Mouse (Mus musculus) frontal cortex, adult 2 months (tissue): ENCODE results near the gene Pla2g2f. TPM values are rescaled to one million over a fixed set of nuclear protein-coding genes. Genes with fewer than 3 reads are reported as not detected.
A peak's percentile ranks its signal among the peaks of the same experiment; 100 is the strongest.

Experiments
- DNase-seq, 2 experiments: peaks; one replicate each; pipeline ENCODE4 v3.0.0; 2022; ENCODE audit warnings: low spot score in 1 of 2; ENCODE audit errors: extremely low spot score in 1 of 2
- polyA plus RNA-seq: library from polyadenylated mRNA; depleted of rRNA; stranded (reverse); fragments of >200 nt; gene quantifications from 2 replicates; pipeline ENCODE4 v1.2.3, GENCODE M21; 2012

Pla2g2f gene
- polyA plus RNA-seq, 1 experiment = 0.08 TPM

DNA sequence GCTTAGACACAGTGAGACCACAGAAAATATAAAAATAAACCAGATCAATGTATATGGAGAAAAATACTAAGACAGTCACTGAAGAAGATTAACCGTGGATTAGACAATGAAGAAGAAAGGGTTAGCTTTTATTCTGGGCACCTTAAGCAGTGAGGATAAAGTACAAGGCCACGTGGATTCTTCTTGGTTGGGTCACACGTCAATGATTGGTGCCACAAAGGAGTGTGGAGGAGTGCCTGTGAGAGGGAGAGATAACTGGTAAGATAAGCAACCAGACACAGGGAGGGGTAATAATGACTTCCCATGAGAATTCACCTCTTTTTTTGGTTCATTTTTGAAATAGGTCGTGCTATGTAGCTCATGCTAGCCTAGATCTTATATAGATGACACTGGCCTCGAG lies 15.0 kb upstream of the Pla2g2f start:
- DNase-seq = no peak

DNA sequence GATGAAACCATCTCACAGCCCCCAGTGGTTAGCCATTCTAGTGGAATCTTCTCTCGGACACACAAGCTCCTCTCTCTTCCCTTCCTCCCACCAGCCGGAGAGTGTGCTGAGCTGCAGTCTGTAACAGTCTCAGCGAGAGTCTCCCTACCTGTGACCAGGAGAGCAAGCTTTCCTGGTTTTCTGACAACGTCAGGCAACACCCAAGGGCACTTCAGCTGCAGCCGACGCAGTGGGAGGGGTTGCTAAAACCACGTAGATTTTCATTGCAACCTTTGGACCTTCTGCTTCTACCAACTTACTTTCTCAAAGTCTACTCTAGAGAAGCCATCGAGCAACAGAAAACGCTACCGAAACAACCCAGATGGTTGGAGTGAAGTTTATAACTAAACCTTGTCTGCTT lies 14.5 kb upstream of the Pla2g2f start:
- DNase-seq = no peak

DNA sequence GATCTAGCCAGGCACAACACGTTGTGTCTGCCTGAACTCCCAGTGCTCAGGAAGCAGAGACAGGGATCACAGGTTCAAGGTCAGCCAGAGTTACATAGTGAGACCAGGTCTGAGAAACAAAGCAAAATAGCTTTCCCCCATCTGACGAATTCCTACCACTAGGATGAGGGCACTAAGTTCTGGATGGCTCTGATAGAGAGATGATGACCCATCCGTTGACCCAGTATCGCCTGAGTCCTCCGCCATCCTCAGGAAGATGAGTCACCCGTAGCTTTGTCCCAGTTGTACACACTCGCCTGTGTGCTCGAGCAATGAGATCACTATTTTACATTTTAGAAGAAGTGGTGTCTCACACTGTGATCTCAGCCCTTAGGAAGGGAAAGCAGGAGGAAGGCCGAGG lies 4.8 kb upstream of the Pla2g2f start:
- no peak for DNase-seq

DNA sequence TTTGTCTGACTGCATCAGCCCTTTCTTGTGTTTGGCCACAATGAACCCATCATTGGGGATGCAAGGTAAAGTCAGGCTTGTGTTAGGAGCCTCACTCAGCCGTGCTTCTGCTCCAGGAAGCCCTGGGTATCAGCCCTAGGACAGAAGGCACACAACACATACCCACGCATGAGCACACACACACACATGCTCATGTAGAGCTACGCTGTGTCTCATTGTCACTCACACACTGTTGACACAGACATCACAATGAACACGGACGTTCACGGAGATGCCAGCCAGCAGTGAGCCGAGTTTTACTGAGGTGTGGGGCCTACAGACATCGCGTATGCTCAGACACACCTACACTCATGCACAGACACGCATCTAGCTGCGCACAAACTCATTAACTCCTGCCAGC lies 1.4 kb downstream of the Pla2g2f start:
- DNase-seq = no peak

DNA sequence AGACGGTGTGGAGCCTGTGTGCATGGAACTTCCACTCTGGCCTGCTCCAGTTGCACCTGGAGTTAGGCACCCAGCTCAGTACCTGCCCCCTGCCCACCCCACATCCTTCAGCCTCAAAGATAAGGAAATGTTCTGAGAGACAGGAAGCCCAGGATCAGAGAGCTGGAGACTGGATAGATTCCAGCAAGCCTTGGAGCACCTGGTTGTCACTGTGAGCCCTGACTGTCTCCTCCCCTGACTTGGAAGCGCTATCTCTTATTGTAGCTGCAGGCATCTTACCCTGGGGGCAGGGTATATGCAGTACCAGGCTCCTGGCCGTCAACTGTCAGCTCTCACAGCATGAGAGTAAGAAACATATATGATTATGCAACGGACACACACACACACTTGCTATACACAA lies 2.0 kb downstream of the Pla2g2f start:
- DNase-seq = no peak

DNA sequence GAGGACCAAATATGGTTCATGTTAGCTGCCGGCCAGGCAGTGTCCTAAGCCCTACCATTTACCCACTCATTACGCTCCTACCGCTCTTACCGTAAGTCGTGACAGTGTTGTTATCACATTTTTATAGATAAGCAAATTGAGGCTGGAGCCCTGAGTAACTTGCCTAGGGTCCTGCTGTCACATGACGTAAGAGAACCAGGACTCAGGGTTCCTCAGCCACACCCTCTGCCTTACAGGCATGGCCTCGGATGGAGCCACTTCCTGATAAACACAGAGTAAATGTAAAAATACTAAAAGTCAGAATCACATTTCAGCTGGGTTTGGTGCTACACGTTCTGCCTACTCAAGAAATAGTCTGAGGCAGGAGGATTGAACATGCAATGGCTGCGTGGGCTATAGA lies 3.0 kb downstream of the Pla2g2f start:
- no peak for DNase-seq

DNA sequence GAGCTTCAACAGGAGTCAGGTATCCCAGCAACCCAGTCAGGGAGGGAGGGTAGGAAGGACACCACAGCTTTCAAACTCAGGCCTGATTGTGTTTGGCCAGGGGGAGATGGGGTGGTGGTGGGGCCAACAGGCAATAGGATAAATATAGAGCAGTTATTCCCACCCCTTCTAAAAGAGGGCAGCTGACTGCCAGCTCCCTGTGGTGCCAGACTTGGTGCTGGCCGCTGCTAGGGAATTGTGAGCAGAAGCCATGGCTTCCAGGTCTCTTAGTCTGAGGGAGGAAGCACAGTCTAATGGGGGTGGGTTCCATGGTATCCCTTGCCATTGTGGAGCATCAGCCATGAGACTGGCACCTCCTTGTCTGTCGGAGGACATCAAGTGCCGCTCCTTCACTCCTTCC lies 3.8 kb downstream of the Pla2g2f start:
- DNase-seq = no peak

DNA sequence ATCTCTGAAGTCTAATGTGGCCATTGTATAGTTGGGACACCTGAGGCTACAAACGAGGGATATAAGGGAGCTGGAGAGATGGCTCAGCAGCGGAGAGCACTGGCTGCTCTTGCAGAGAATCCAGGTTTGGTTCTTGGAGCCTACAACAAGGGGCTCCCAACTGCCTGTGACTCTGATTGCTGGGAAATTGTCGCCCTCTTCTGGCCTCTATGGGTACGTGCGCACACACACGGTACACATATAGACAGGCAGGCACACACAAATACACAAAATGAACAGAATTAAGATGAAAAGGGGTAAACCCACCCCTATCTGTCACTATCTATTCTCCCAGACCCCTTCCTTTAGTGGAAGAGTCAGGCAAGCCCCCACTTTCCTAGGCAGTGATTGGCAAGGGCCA lies 4.8 kb downstream of the Pla2g2f start:
- no peak for DNase-seq

DNA sequence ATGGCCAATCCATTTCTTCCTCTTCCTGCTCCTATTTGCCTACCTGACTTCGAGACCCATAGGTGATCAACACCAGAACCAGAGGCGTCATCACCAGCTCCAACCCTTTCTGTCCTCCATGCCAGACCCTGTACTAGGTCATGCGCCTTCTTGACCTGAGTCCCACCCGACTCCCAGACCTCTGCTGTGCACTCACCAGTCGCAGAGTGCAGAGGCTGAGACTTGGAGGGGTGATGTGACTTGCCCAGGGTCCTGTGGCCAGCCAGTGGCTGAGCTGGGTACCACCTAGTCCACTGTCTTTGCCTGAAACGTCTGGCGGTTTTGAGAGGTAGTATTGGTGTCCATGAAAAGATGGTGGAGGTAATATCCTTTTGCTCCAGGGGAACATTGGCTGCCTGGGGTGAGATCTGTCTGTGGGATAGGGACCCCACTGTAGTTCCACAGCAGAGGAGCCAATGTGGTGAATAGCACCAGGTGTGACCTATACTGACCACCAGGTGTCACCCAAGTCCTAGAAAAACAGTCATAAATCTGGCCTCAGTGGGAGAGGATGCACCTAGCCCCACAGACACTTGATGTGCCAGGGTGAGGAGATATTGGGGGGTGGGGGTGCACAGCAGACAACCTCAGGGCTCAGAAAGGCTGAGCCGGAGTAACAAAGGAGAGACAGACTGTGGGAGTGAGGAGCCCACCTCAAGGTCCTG lies 8.9 kb downstream of the Pla2g2f start:
- DNase-seq = peak in 1 of 2 experiments; percentile 84

DNA sequence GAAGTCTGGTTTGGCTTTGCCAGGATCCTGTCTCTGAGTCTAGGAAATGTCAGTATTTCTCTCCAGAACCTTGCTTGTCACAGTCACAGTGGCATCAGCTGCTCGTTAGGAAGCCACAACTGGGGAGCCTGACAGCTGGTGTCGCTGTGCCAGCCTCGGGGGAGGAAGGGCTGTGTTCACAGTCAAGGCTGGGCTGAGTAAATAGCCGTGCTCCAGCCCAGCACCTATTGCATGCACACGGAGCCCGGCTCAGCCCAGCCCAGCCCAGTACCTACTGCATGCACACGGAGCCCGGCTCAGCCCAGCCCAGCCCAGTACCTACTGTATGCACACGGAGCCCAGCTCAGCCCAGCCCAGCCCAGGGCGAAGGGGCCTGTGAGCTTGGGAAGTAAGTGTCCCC lies 9.6 kb downstream of the Pla2g2f start:
- peak in 1 of 2 experiments; percentile 69 for DNase-seq

DNA sequence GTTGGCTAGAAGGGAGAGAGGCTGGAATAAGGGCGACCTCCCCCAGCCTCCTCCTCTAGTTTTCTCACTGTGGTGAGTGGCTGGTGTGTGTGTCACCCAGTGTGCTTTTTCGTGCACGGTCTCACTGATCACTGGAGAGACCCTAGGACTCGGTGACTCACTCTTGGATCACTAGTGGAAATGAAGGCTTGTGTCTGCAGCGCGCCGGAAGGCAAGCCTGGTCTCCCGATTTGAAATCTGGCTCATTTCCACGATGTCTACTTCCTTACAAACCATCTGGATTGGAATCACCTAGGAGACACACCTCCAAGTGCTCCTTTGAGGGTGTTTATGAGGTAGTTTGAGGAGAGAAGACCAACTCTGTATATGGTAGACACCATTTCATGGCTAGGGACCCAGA lies 10.6 kb downstream of the Pla2g2f start:
- peak in 1 of 2 experiments; percentile 40 for DNase-seq

DNA sequence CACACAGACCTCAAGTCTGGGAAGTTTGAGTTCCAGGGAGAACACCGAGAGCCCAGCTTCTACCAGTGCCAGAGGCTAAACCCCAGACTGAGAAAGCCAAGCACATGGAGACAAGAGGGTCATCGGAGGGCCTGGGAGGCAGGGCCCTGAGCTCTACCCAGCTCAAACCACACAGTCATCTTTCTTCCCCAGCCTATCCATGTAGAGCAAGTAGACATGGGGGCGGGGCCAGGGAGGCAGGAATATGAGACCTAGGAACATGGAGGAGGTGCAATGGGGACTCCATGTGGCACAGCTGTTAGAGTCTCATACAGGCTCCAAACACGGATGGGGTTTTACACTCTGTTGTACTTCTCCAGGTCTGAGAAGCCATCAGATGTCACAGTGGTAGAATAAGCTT lies 11.5 kb downstream of the Pla2g2f start:
- no peak for DNase-seq

DNA sequence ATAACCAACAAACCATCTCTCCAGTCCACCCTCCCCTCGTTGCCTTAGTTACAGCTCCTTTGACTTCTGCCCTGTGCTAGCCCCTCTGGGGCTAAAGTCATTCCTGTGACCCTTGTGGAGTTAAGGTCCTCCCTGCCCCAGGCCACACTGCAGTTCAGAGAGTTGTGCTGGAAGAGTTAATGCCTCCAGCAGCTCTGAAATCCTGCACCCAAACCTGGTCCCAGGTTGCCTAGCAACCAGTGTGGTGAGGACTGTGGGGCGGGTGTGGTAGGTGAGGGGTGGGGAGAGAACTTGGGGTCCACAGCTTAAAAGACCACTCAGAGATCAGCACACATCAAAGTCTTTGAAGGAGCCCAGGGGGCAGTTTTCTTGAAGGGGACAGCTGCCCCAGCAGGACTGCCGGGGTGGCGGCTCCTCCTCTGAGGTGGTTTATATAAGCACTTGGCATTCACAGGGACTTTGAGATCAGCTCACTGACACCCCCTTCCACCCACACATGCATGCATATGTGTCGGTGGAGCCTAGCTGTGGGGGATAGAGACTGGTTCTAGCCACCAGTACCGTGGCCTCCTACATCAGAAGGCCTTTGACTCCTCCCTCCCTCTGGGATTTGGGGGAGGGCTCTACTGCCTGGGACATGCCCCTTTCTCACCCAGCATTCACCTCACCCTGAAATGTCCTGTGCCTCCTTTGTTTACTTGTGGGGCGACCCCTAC lies 18.1 kb downstream of the Pla2g2f start:
- peak in 1 of 2 experiments; percentile 64 for DNase-seq

DNA sequence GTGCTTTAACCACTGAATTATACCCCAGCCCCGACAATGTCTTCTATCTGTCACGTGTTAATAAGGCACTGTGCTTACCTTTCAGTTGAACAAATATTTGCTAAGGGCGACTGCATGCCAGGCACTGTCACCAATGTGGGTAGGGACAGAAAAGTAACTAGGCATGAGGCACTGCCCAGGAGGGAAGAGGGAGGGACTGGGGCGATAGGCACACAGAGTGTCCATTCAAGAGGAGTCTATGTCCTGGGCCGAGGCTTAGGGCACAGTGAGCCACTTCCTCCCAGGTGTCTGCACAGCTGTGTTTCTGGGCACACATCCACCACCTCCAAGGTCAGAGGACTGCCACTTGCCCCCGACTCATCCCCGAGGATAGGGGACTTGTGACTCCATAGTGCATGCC lies 20.4 kb downstream of the Pla2g2f start, which contains the start of gene Ubxn10:
Gene Ubxn10 (minus strand): TSS at position 137 of the 400 bp plus-strand sequence.
- DNase-seq = no peak

DNA sequence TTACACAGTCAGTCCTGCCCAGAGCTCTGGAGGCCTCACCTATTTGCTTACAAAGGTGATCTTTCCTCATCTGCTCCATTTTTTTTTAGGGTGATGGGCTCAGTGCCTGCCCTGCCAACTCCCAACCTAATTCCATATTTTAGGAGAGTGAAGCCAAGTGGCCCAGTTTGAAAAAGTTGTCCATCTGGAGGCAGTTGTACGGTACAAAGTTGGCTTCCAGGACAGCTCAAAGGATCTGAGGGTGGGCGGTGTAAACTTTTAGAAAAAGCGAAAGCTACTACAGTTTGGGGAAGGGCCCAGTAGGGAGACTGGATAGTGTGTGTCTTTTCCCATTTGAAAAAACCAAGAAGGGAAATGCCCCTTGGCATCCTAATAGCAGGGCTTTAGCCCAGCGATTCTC lies 22.6 kb downstream of the Pla2g2f start:
- peak in 1 of 2 experiments; percentile 55 for DNase-seq

DNA sequence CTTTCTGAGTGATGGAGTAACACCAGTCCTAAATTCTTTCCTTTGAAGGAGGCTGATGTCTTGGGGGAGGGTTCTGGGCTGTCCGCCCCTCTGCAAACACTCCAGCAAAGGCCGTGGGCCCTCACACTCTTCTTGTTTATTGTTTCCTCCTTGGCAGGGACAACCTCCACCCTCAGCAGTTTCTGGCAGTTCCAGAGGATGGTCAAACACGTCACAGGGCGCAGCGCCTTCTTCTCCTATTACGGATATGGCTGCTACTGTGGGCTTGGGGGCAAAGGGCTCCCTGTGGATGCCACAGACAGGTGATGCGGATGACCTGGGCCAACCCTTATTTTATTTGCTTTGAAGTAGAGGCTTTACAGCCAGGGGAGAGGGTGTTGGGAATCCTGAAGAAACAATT lies 23.3 kb downstream of the Pla2g2f start:
- DNase-seq = no peak

DNA sequence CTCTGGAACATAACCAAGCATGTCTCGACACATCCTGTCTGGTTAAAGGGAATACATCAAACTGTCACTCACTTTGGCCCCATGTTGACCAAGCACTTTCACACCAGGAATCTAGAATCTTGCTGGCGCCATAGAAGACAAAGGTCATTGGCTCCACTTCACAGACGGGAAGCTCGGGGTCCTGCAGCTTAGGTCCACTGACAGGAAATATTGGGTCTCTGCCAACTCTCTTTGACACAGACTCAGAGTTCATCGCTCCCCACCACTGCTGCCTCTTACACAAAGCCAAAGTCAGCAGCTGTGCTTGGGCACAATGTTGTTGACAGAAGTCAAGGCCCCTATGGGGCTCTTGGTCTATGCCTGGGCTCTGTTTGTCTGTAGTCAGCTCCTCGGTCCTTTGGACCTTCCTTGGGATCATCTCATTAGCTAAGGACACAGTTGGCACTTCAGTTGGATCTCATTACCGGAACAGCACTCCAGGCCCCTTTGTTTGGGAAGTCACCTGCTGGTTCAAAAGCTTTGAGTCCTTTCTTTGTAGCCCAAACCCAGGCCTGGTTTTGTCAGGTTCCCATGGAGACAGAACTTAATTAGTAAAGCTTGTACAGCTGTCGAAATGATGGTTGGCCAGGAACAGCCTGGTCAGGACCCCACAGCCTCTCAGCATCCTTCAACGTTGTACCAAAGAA lies 28.3 kb downstream of the Pla2g2f start:
- DNase-seq = no peak

DNA sequence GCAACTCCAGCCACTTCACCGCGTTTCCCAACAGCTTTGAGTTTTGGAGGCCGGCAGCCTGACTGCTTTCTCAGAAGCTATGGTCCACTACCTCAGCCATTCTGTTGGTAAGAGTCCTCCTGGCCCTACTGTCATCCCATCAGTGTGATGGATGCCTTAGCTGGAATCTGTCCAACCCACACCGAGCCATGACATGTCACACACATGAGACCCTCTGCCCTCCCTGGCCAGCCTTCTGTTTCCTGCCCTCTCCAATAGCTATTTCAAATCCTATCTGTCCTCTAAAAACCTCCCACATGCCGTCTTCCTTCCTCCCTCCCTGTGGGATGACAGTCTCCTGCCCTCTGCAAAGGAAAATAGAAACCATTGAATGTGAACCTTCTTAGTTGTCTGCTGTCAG lies 31.7 kb downstream of the Pla2g2f start:
- no peak for DNase-seq

DNA sequence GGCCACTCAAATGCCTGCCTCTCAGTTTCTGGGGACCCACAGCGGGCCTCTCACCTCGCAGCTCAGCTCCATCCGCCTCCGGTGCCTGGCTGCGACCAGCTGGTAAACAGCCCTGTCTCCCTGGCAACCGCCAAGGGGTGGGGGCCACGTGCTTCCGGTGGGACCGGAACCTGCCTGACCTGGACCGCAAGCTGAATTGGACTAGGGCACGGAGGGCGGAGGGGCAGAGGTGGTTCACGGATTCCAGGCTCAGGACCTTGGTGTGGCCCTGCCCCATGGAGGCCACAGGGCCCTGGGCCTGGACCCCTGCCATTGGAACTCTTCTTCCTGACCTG lies 32.3 kb downstream of the Pla2g2f start:
- peak in 1 of 2 experiments; percentile 51 for DNase-seq

DNA sequence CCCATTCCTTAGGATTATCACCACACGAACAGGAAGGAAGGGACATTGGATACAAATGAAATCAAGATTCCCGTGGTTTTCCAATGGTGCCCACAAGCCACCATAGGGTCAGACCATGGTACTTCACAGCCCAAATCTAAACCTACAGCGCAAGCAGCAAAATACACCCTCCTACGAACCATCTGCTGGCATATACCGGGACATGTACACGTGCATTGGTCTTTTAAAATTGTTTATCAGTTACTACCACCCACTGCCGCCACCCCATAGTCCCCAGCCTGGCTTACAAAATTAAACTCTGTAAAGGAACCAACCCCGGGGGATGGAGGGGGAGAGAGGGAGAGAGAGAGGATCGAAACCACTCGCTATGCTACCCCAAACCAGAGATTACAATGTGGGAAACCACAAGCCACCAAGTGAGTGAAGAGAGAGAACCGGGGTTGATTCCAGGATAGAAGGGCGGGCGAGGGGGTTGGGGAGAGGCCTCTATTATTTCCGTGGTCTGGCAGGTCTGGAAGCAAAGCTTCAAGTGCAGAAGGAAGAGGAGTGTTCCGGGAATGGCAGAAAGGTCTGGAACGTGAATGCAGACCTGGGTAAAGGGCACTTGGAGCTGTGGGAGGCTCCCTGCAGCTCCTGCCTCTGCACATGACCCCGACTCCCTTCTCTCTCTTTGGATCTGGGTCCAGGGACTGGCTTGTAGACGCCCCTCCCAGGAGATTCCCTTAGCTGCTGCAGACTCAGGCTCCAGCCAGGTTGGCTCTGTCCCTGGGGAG lies 32.9 kb downstream of the Pla2g2f start, which contains the start of gene Pla2g2c:
Gene Pla2g2c (plus strand): TSS at position 439 of the 773 bp plus-strand sequence.
- DNase-seq = peak; percentile 71 to 80
